Mouse (Mus musculus) stomach, postnatal 0 days (tissue): ENCODE measurements at regions not wholly inside any gene's neighbourhood (a gene's known extent, or its start where the extent isn't known, plus 50 kb on each side); places are given as distances from the start of the nearest gene placed in this dataset.

Source experiments
- CTCF ChIP-seq: IDR thresholded peaks from 2 replicates; pipeline ENCODE4 v1.5.1; 2016; ENCODE audit warnings: antibody characterized with exemption, low read depth, mild to moderate bottlenecking, moderate library complexity
- EP300 ChIP-seq: optimal IDR thresholded peaks from 2 replicates; pipeline ENCODE3; 2016; ENCODE audit warnings: antibody characterized with exemption

DNA sequence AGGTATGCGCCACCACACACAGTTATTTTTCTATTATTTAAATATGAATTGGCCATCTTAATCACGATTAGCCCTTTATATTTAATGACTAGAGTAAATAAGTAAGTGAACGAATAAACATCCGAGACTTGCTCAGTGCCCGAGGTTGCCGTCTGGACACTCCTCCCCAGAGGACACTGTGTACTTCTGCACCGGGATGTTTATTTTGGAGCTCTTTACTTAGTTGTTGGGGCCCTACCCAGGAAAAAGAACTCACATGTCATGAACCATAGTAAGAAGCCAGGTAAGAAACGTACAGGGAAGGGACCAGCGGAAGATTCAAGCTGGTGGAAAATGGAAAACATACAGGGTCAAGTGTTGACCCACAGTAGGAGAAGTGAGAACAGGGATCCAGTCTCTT, 89.0 kb downstream of the Akr1d1 start:
- TF ChIP-seq CTCF (no peak), EP300 (no peak)
